Mouse (Mus musculus): Measurements from ENCODE around the gene Ccdc107. TPM values are rescaled to one million over a fixed set of nuclear protein-coding genes. Genes with fewer than 3 reads are reported as not detected.

Ccdc107 gene
- not detected in 2 replicates for polyA plus RNA-seq (2012; ENCODE audit: insufficient read depth, insufficient read length, low replicate concordance, missing spikeins)

DNA sequence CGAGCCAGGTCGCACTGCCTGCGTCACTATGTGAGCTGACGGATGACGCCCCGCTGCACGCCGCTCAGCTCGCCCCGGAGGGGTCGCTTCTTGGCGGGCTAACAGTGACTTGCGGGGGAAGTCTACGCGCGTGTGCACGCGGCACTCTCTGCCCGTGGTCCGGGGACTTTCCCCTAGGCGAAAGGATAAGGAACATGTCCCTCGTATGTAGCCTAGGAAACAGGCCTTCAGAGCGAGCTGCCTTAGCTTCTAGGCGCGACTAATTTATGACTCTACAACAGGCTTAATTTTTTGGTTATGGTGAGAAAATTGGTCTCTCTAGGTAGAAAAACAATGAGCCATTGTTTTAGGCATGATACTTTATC is at the start of gene Ccdc107:
TSS of gene Ccdc107 (plus strand) at position 80 of the 365 bp plus-strand sequence.
- peak within 1 kb of the TSS; percentile 76 for H3K4me3 ChIP-seq (ENCODE audit: insufficient read depth, low read depth, low read length)
- peak within 1 kb of the TSS; percentile 78 for H3K27ac ChIP-seq (ENCODE audit: insufficient read depth, low read depth, low read length)
- H3K4me1 ChIP-seq (ENCODE audit: control insufficient read depth, insufficient read depth, low read length): peaks cover 5% of the 10 kb centered on the region; the same call in 1 of the 2 replicates
- WGBS: under 1% methylated on average over 25 of the region's 25 CpGs
- TF ChIP-seq CTCF (IDR thresholded peaks at IDR 0.05; ENCODE audit: insufficient read depth, low read depth, low read length) (no peak), POLR2A (IDR thresholded peaks at IDR 0.05; ENCODE audit: insufficient read depth, low read depth, low read length) (no peak)

DNA sequence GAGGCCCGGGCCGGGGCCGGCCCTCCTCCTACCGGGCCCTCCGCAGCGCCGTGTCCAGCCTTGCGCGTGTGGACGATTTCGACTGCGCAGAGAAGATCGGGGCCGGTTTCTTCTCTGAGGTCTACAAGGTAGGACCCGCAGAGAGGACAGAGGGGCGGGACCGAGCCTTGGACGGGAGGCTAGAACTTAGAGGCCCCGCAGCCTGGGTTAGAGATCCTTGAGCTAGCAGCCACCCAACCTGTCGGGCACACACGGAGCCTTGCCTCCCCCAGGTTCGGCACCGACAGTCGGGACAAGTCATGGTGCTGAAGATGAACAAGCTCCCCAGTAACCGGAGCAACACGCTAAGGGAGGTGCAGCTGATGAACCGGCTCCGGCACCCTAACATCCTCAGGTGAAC is 49.2 kb upstream of the Ccdc107 start:
- TF ChIP-seq CTCF (IDR thresholded peaks at IDR 0.05; ENCODE audit: insufficient read depth, low read depth, low read length) (no peak), POLR2A (IDR thresholded peaks at IDR 0.05; ENCODE audit: insufficient read depth, low read depth, low read length) (peak; percentile 25; the same call in 1 of the 2 replicates)

DNA sequence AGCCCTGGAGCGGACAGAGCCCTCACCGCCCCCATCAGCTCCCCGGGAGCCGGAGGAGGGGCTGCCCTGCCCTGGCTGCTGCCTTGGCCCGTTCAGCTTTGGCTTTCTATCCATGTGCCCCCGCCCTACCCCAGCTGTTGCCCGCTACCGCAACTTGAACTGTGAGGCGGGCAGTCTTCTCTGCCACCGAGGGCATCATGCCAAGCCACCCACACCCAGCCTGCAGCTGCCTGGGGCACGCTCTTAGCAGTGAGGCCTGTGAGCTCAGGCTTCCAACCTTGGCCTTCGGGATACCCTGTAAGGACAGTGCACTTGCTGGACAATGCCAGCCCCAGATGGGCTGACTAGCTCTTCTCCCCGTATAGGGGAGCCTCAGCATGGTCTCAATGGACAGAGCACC is 45.4 kb upstream of the Ccdc107 start:
- Histone ChIP-seq H3K4me3 (ENCODE audit: insufficient read depth, low read depth, low read length) (no peak overlapping the region), H3K27ac (ENCODE audit: insufficient read depth, low read depth, low read length) (no peak overlapping the region), H3K4me1 (ENCODE audit: control insufficient read depth, insufficient read depth, low read length) (peaks cover 24% of the 10 kb centered on the region)
- 41% methylated on average over 13 of the region's 13 CpGs for WGBS
- TF ChIP-seq POLR2A (IDR thresholded peaks at IDR 0.05; ENCODE audit: insufficient read depth, low read depth, low read length): no peak
- no peak for TF ChIP-seq CTCF (IDR thresholded peaks at IDR 0.05; ENCODE audit: insufficient read depth, low read depth, low read length)

More for the DNA sequence above, 49.2 kb upstream of the Ccdc107 start:
- peaks cover 22% of the 10 kb centered on the region for H3K4me1 ChIP-seq (ENCODE audit: control insufficient read depth, insufficient read depth, low read length)
- WGBS: under 1% methylated on average over 28 of the region's 28 CpGs
- no peak overlapping the region for H3K27ac ChIP-seq (ENCODE audit: insufficient read depth, low read depth, low read length)
- peak overlapping the region; percentile 79 for H3K4me3 ChIP-seq (ENCODE audit: insufficient read depth, low read depth, low read length)

DNA sequence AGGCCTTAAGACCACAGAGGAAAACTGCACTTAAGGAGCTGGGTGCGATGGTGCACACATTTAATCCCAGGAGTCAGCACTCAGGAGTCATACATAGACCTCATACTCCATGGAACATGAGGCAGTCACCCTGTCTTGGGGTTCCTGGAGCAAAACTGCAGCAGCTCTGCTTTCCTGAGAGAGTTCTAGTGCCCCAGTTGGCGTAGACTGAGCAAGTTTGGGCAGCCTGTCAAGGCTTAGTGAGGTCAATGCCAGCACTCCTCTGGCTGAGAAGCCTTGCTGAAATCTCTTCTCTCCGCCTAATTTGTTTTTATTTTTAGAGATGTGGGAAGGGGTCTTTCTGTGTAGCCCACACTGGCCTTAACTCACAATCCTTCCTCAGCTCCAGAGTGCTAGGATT is 44.1 kb upstream of the Ccdc107 start:
- 85% methylated on average over 3 of the region's 3 CpGs for WGBS
- no peak for TF ChIP-seq POLR2A (IDR thresholded peaks at IDR 0.05; ENCODE audit: insufficient read depth, low read depth, low read length)
- TF ChIP-seq CTCF (IDR thresholded peaks at IDR 0.05; ENCODE audit: insufficient read depth, low read depth, low read length): no peak
- no peak overlapping the region for H3K27ac ChIP-seq (ENCODE audit: insufficient read depth, low read depth, low read length)
- H3K4me1 ChIP-seq (ENCODE audit: control insufficient read depth, insufficient read depth, low read length): peaks cover 33% of the 10 kb centered on the region
- no peak overlapping the region for H3K4me3 ChIP-seq (ENCODE audit: insufficient read depth, low read depth, low read length)

DNA sequence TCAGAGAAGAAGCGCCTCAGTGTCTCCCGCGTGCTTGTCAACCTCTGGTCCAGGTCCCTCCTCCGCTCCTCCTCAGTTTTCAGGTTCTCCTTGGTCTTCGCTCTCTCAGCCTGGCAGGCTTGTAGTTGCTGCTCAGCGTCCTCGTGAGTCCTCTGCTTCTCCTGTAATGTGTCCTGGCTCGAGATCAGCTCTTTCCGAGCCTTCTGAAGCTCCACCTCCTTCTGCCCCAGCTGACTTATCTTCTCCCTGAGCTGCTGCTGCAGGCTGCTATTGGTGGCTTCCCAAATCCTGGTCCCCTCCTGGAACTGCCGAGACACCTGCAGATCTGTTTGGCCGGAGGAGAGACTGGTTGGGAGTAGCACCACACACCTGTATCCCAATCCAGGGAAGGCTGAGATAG is 40.4 kb upstream of the Ccdc107 start:
- 51% methylated on average over 11 of the region's 11 CpGs for WGBS
- TF ChIP-seq POLR2A (IDR thresholded peaks at IDR 0.05; ENCODE audit: insufficient read depth, low read depth, low read length) (no peak), CTCF (IDR thresholded peaks at IDR 0.05; ENCODE audit: insufficient read depth, low read depth, low read length) (no peak)
- Histone ChIP-seq H3K4me3 (ENCODE audit: insufficient read depth, low read depth, low read length) (no peak overlapping the region), H3K4me1 (ENCODE audit: control insufficient read depth, insufficient read depth, low read length) (peaks cover 26% of the 10 kb centered on the region), H3K27ac (ENCODE audit: insufficient read depth, low read depth, low read length) (no peak overlapping the region)

DNA sequence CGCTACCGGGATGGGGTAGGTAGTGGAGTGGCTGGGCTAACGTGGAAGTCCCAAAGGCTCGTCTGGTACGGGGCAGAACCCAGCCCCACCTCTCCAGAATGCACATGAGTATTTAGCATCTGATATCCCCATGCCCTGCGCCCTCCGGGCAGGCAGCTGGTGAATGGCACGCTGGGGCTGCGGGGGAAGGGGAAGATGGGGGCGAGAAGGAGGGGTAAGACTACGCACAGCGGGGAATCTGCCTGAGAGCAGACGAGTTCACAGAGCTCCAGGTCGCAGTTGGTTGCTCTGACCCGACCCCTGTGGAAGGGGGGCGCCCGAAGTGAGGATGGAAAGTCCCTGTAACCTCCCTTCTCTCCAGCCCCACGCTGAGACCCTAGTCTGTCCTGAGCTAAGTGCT is 39.3 kb upstream of the Ccdc107 start:
- TF ChIP-seq CTCF (IDR thresholded peaks at IDR 0.05; ENCODE audit: insufficient read depth, low read depth, low read length) (no peak), POLR2A (IDR thresholded peaks at IDR 0.05; ENCODE audit: insufficient read depth, low read depth, low read length) (no peak)
- peak overlapping the region; percentile 24; the same call in 1 of the 2 replicates for H3K4me3 ChIP-seq (ENCODE audit: insufficient read depth, low read depth, low read length)

DNA sequence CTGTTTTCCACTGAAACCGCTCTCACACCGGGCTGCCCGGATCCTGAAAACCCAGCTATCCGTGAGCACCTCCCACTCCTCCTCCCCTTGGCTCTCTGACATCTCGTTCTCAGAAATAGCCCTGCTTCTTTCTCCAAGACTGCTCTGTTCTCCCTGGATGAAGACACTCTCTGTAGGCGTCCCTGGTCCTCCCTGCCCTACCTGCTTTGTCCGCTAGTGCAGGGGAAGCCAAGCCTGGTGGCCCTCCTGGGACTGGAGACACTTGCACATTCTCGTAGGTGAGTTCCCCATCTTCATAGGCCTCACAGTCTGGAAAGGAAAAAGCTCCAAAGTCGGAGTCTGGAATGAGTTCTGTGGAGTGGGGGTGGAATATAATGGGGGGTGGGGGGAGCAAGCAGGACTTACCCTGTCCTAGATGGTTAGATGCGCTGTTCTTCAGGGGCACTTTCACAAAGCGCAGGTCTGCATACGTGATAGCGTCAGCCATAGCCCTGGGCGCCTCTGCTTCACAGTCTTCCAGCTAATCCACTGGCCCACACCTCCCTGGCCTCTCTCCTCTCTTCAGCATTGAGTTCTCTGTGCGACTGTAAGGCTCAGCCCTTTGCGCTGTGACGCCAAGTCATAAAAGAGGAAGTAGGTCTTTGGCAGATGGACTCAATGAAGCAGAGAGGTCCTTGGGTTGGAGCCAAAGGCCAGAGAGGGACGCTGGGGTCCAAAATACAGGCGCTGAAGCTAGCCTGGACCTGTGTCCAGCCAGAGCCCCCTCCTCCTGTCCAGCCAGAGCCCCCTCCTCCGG is 38.5 kb upstream of the Ccdc107 start, which contains the start of gene Cd72:
TSS of gene Cd72 (minus strand) at position 588 of the 796 bp plus-strand sequence.
- no peak within 1 kb of the TSS for H3K27ac ChIP-seq (ENCODE audit: insufficient read depth, low read depth, low read length)
- 47% methylated on average over 20 of the region's 20 CpGs for WGBS

More for the DNA sequence above, 39.3 kb upstream of the Ccdc107 start:
- H3K4me1 ChIP-seq (ENCODE audit: control insufficient read depth, insufficient read depth, low read length): peaks cover 25% of the 10 kb centered on the region
- WGBS: 3% methylated on average over 18 of the region's 18 CpGs
- H3K27ac ChIP-seq (ENCODE audit: insufficient read depth, low read depth, low read length): no peak overlapping the region

DNA sequence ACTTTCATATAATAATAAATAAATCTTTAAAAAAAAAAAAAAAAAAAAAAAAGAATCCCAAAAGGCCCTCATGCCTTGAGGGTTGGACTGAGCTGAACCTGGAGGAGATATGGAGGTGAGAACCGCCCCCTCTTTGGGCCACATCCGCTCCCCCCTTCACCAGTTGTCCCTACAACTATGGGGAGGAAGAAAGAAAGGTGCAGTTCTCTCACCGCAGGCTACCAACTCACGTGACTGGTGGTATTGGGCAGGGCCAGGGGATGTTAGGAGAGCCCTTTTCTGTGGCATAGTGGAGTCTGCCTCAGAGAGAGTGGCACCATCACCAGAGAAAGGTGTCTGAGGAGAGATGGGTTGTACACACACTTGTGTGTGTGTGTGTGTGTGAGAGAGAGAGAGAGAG is 36.2 kb upstream of the Ccdc107 start:
- 55% methylated on average over 4 of the region's 4 CpGs for WGBS
- H3K4me1 ChIP-seq (ENCODE audit: control insufficient read depth, insufficient read depth, low read length): peaks cover 25% of the 10 kb centered on the region
- H3K27ac ChIP-seq (ENCODE audit: insufficient read depth, low read depth, low read length): no peak overlapping the region
- H3K4me3 ChIP-seq (ENCODE audit: insufficient read depth, low read depth, low read length): no peak overlapping the region
- TF ChIP-seq POLR2A (IDR thresholded peaks at IDR 0.05; ENCODE audit: insufficient read depth, low read depth, low read length): no peak
- no peak for TF ChIP-seq CTCF (IDR thresholded peaks at IDR 0.05; ENCODE audit: insufficient read depth, low read depth, low read length)

More for the DNA sequence above, 38.5 kb upstream of the Ccdc107 start, which contains the start of gene Cd72:
- Histone ChIP-seq H3K4me3 (ENCODE audit: insufficient read depth, low read depth, low read length) (peak within 1 kb of the TSS; percentile 24; the same call in 1 of the 2 replicates), H3K4me1 (ENCODE audit: control insufficient read depth, insufficient read depth, low read length) (peaks cover 25% of the 10 kb centered on the region)
- no peak for TF ChIP-seq CTCF (IDR thresholded peaks at IDR 0.05; ENCODE audit: insufficient read depth, low read depth, low read length)
- TF ChIP-seq POLR2A (IDR thresholded peaks at IDR 0.05; ENCODE audit: insufficient read depth, low read depth, low read length): no peak

DNA sequence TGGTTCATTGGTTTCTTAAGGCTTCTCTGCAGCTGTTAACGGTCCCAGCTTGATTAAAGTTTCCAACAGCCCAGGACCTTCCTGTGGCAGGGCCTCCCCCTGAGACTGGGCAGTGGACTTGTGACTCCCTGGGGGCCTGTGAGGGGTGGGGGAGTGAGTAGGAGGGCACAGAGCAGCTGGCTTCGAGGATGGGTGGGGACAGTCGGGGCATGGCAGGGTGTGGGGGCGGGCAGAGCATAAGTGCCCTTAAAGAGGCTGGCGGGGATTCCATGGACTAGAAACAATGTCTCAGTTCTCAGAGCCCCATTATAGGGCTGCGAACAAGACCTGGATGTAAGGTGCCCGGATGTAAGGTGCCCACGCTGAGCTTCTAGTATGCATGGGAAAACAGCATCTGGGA is 35.6 kb upstream of the Ccdc107 start:
- peaks cover 24% of the 10 kb centered on the region for H3K4me1 ChIP-seq (ENCODE audit: control insufficient read depth, insufficient read depth, low read length)
- H3K4me3 ChIP-seq (ENCODE audit: insufficient read depth, low read depth, low read length): no peak overlapping the region
- TF ChIP-seq POLR2A (IDR thresholded peaks at IDR 0.05; ENCODE audit: insufficient read depth, low read depth, low read length): no peak
- no peak for TF ChIP-seq CTCF (IDR thresholded peaks at IDR 0.05; ENCODE audit: insufficient read depth, low read depth, low read length)
- WGBS: 32% methylated on average over 8 of the region's 8 CpGs
- H3K27ac ChIP-seq (ENCODE audit: insufficient read depth, low read depth, low read length): no peak overlapping the region

All from olfactory bulb, adult 2 months (tissue).